Mouse (Mus musculus) liver, adult 2 months (tissue): Measurements from ENCODE around the gene Exoc8.
A peak's percentile ranks its signal among the peaks of the same experiment; 100 is the strongest.

Source experiments
- CTCF ChIP-seq: fragments of 200-500 bp; IDR thresholded peaks from 2 replicates; pipeline ENCODE4 v1.5.1; 2011; ENCODE audit warnings: low read depth, low read length, control low read depth
- POLR2A ChIP-seq: fragments of 200-500 bp; IDR thresholded peaks from 2 replicates; pipeline ENCODE4 v1.6.1; 2011; ENCODE audit warnings: low read length, control low read depth; ENCODE audit not compliant: insufficient read depth; ENCODE audit errors: extremely low read depth

DNA sequence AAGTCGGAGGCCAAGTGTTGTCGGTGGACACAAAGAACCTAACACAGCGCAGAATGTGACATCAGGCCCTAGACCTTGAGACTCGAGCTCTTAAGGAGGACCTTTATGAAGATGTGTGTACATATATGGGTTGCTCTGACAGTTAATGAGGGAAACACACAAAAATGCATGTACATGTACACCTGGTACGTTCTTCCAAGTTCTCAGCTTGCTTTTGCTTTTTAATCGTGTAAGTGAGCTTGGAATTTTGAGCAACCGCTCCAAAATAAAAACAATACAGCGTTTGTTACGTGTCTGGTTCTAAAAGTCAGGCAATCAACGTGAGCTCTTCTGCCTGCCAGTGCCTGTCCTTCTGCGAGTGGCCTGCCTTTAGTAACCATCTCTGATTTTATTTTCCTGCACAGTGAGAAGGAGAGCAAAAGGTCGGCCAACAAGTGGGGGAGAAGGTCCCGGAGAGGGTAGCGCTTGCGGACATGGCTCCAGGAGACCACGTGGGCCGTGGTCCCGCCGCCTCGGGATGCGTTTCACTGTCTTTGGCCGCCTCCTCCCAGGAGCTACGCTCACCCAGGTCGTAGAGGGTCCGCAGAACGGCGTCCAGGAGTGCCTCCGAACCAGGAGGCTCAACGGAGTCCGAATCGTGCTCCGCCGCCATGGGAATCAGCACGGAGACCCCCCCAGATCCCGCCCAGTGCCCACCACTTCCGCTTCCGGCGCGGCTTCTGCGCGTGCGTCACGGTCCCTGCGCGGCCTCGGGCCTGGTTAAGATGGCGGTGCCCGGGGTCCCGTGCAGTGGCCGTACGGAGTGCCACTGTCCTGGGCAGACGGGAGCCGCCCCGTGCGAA, 35.0 kb downstream of the Exoc8 start, which contains the start of the genes Gnpat and 2810004N23Rik:
- peak; percentile 88 for TF ChIP-seq POLR2A
- no peak for TF ChIP-seq CTCF
